Mouse (Mus musculus) hindbrain, embryonic 12.5 days (tissue): ENCODE data around the gene Adgrd1. TPM values are rescaled to one million over a fixed set of nuclear protein-coding genes. Genes with fewer than 3 reads are reported as not detected.

ENCODE experiments used
- polyA plus RNA-seq: library from polyadenylated mRNA; unstranded; fragments of >200 nt; fragmentation: Nextera tagmentation; extraction: Ambion mirVana; gene quantifications from 2 replicates; pipeline ENCODE4 v1.2.1, GENCODE M21; 2016

Adgrd1 gene
- polyA plus RNA-seq, 1 experiment from 2014 or later, result 0.09 TPM

Other genes starting within 250 kb of the Adgrd1 start
- 1.9 and 2.2 TPM in 2 replicates for gene Rimbp2, start 143.3 kb upstream of the Adgrd1 start, polyA plus RNA-seq
- gene Stx2, start 88.2 kb upstream of the Adgrd1 start, polyA plus RNA-seq, result 30.8 and 32.7 TPM in 2 replicates
- 542 and 547 TPM in 2 replicates for gene Ran, start 76.7 kb upstream of the Adgrd1 start, polyA plus RNA-seq